Mouse (Mus musculus): Measurements from ENCODE around the gene Spop. TPM values are rescaled to one million over a fixed set of nuclear protein-coding genes. Genes with fewer than 3 reads are reported as not detected.

Gene Spop
- polyA plus RNA-seq, 1 experiment from 2014 or later, result 140 TPM

- DNase-seq (ENCODE audit: low spot score) (peak; percentile 82), ATAC-seq (peak; percentile 59)
- no peak for TF ChIP-seq EP300 (IDR thresholded peaks at IDR 0.05)
- peak; percentile 95 for TF ChIP-seq CTCF (IDR thresholded peaks at IDR 0.05)
- no peaks in the 10 kb centered on the region for H3K27me3 ChIP-seq (replicated peaks; ENCODE audit: insufficient read depth, low read length)
- peaks cover 5% of the 10 kb centered on the region; the same call in 1 of the 2 replicates for H3K4me1 ChIP-seq (ENCODE audit: insufficient read depth, low read depth, low read length)
- no peak overlapping the region for H3K27ac ChIP-seq (ENCODE audit: low read length)
- peak overlapping the region; percentile 42 for H3K4me2 ChIP-seq (replicated peaks; ENCODE audit: low read depth, low read length)
- WGBS, result 1% methylated on average over 13 of the region's 13 CpGs
- no peaks in the 10 kb centered on the region for H3K36me3 ChIP-seq (ENCODE audit: insufficient read depth, low read length)
- no peaks in the 10 kb centered on the region for H3K9me3 ChIP-seq (ENCODE audit: low read length)
- H3K4me3 ChIP-seq (ENCODE audit: low read depth, low read length), result no peak overlapping the region
- no peak overlapping the region for H3K9ac ChIP-seq (replicated peaks; ENCODE audit: low read depth)
Observed at GRCm38 (mm10) chr11:95521563-95521962, 107.7 kb downstream of the Spop start.

DNA sequence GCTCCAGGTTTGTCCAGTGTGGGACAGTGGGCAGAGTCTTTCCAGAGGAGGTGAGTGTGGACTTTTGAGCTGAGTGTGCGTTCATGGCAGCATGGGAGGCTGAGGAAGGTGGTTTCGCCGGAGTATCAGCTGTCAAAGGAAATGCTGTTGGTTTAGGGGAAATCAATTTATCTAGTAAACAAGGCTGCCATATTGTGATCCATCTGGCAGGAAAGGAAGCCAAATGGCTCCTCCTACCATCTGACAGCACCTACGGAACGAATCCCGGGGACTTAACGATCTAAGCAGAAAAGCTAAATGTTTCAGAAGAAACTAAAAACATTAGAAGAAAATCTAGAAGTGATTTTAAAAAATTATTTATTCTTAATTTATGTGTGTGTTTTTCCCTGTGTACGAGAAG is 113.4 kb downstream of the Spop start:
- no peak for TF ChIP-seq EP300 (IDR thresholded peaks at IDR 0.05)
- TF ChIP-seq CTCF (IDR thresholded peaks at IDR 0.05), result no peak
- Histone ChIP-seq H3K9me3 (ENCODE audit: low read length) (no peaks in the 10 kb centered on the region), H3K4me3 (ENCODE audit: low read depth, low read length) (no peak overlapping the region), H3K36me3 (ENCODE audit: insufficient read depth, low read length) (no peaks in the 10 kb centered on the region), H3K27ac (ENCODE audit: low read length) (no peak overlapping the region), H3K4me2 (replicated peaks; ENCODE audit: low read depth, low read length) (no peak overlapping the region), H3K27me3 (replicated peaks; ENCODE audit: insufficient read depth, low read length) (no peaks in the 10 kb centered on the region), H3K9ac (replicated peaks; ENCODE audit: low read depth) (no peak overlapping the region), H3K4me1 (ENCODE audit: insufficient read depth, low read depth, low read length) (no peaks in the 10 kb centered on the region)
- ATAC-seq (no peak), DNase-seq (ENCODE audit: low spot score) (no peak)
- WGBS, result 66% methylated on average over 8 of the region's 8 CpGs

DNA sequence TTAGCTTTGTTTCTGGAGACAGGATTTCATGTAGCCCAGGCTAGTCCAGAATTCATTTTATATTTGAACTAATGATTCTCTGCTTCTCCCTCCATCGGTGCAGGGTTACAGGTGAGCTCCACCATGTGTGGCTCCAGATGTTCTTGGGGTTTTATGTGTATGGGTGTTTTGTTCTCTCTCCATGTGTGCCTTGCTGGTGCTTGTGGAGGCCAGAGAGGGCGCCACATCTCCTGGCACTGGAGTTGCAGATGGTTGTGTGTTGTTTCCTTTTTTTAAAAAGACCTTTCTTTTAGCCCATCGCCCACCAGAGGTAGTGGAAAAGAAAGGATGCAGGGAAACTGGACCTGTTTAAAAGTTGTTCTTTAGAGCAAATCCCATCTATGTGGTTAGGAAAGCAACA is 114.4 kb downstream of the Spop start:
- Histone ChIP-seq H3K36me3 (ENCODE audit: insufficient read depth, low read length) (no peaks in the 10 kb centered on the region), H3K27me3 (replicated peaks; ENCODE audit: insufficient read depth, low read length) (no peaks in the 10 kb centered on the region), H3K4me2 (replicated peaks; ENCODE audit: low read depth, low read length) (no peak overlapping the region), H3K27ac (ENCODE audit: low read length) (no peak overlapping the region), H3K4me1 (ENCODE audit: insufficient read depth, low read depth, low read length) (no peaks in the 10 kb centered on the region), H3K9ac (replicated peaks; ENCODE audit: low read depth) (no peak overlapping the region), H3K4me3 (ENCODE audit: low read depth, low read length) (no peak overlapping the region), H3K9me3 (ENCODE audit: low read length) (no peaks in the 10 kb centered on the region)
- TF ChIP-seq CTCF (IDR thresholded peaks at IDR 0.05) (peak; percentile 35), EP300 (IDR thresholded peaks at IDR 0.05) (no peak)
- ATAC-seq (no peak), DNase-seq (ENCODE audit: low spot score) (no peak)
- WGBS, result 75% methylated on average over 3 of the region's 3 CpGs

DNA sequence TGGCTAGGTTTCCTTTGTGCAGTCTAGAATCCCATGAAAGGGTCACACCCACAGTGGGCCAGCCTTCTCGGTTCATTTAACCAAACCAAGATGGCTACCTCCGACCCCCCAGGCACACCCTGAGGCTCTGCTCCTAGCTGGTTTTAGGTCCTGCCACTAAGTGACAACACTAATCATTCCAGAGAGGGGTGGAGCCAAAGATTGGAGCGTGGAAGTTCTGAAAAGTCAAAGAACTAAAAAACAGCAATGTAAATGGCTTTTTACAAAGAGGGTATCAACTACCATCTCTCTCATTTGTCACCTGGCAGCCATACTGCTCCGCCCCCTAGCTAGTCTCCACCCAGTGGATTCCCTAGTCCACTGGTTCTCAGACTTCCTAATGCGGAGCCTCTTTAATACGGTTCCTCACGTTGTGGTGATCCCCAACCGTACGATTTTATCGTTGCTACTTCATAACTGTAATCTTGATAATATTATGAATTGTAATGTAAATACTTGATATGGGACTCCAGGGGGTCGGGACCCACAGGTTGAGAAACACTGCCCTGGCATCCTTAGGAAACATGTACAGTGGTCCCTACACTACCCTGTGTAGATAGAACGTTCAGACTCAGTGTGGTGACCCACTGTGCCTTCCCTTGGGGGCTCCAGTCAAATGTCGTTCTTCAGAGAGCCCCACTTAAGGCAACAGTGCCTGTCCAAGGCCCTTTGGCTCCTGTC is 118.6 kb downstream of the Spop start:
- Histone ChIP-seq H3K36me3 (ENCODE audit: insufficient read depth, low read length) (no peaks in the 10 kb centered on the region), H3K27ac (ENCODE audit: low read length) (no peak overlapping the region), H3K4me1 (ENCODE audit: insufficient read depth, low read depth, low read length) (no peaks in the 10 kb centered on the region), H3K27me3 (replicated peaks; ENCODE audit: insufficient read depth, low read length) (no peaks in the 10 kb centered on the region), H3K9me3 (ENCODE audit: low read length) (no peaks in the 10 kb centered on the region), H3K4me2 (replicated peaks; ENCODE audit: low read depth, low read length) (no peak overlapping the region), H3K9ac (replicated peaks; ENCODE audit: low read depth) (no peak overlapping the region), H3K4me3 (ENCODE audit: low read depth, low read length) (no peak overlapping the region)
- 52% methylated on average over 13 of the region's 13 CpGs for WGBS
- TF ChIP-seq CTCF (IDR thresholded peaks at IDR 0.05) (no peak), EP300 (IDR thresholded peaks at IDR 0.05) (no peak)
- no peak for ATAC-seq
- no peak for DNase-seq (ENCODE audit: low spot score)

- no peaks in the 10 kb centered on the region for H3K27me3 ChIP-seq (replicated peaks; ENCODE audit: insufficient read depth, low read length)
- H3K36me3 ChIP-seq (ENCODE audit: insufficient read depth, low read length), result no peaks in the 10 kb centered on the region
- no peak overlapping the region for H3K9ac ChIP-seq (replicated peaks; ENCODE audit: low read depth)
- peak; percentile 100 for TF ChIP-seq CTCF (IDR thresholded peaks at IDR 0.05)
- TF ChIP-seq EP300 (IDR thresholded peaks at IDR 0.05), result no peak
- no peak overlapping the region for H3K27ac ChIP-seq (ENCODE audit: low read length)
- H3K4me3 ChIP-seq (ENCODE audit: low read depth, low read length), result no peak overlapping the region
- peak; percentile 88 for DNase-seq (ENCODE audit: low spot score)
- no peaks in the 10 kb centered on the region for H3K4me1 ChIP-seq (ENCODE audit: insufficient read depth, low read depth, low read length)
- no peak overlapping the region for H3K4me2 ChIP-seq (replicated peaks; ENCODE audit: low read depth, low read length)
- peak; percentile 91 for ATAC-seq
- H3K9me3 ChIP-seq (ENCODE audit: low read length), result no peaks in the 10 kb centered on the region
- WGBS, result 20% methylated on average over 24 of the region's 24 CpGs
Observed at GRCm38 (mm10) chr11:95533484-95534160, 119.7 kb downstream of the Spop start.

- Histone ChIP-seq H3K27ac (ENCODE audit: low read length) (no peak overlapping the region), H3K9me3 (ENCODE audit: low read length) (no peaks in the 10 kb centered on the region), H3K9ac (replicated peaks; ENCODE audit: low read depth) (no peak overlapping the region), H3K4me3 (ENCODE audit: low read depth, low read length) (no peak overlapping the region), H3K27me3 (replicated peaks; ENCODE audit: insufficient read depth, low read length) (0 out of 2 replicates have a peak, but pooled peaks cover 3% of the 10 kb centered on the region), H3K4me2 (replicated peaks; ENCODE audit: low read depth, low read length) (no peak overlapping the region), H3K4me1 (ENCODE audit: insufficient read depth, low read depth, low read length) (no peaks in the 10 kb centered on the region), H3K36me3 (ENCODE audit: insufficient read depth, low read length) (no peaks in the 10 kb centered on the region)
- ATAC-seq (peak; percentile 2; the same call in 1 of the 2 replicates), DNase-seq (ENCODE audit: low spot score) (peak; percentile 61)
- WGBS, result 75% methylated on average over 12 of the region's 15 CpGs
- TF ChIP-seq CTCF (IDR thresholded peaks at IDR 0.05) (no peak), EP300 (IDR thresholded peaks at IDR 0.05) (no peak)
Observed at GRCm38 (mm10) chr11:95538378-95539104, 124.7 kb downstream of the Spop start.

Data from lung, postnatal 0 days (tissue).